Mouse (Mus musculus): Measurements from ENCODE around the gene Sirt2. TPM values are rescaled to one million over a fixed set of nuclear protein-coding genes. Genes with fewer than 3 reads are reported as not detected.

Gene Sirt2
- polyA plus RNA-seq, 1 experiment, result 47.6 TPM

DNA sequence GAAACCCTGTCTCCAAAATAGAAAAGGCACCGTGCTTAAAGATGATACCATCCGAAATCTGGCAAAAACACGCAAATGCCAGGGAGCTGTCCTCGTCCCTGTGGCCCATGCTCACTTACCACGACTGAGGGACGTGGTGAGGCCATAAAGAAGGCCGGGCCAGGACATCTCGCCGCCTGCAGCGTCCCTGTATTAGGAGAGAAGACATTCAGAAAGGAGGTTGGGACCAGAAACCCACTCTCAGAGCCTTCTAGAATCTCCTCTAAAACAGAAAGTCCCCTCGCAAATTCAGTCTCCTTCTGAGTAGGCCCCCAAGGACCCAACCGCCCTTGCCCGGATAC lies 25.2 kb upstream of the Sirt2 start:
- 2% methylated on average over 13 of the region's 13 CpGs for WGBS
- Histone ChIP-seq H3K36me3 (ENCODE audit: control insufficient read depth, insufficient read depth, low read length) (0 out of 2 replicates have a peak, but pooled peaks cover 2% of the 10 kb centered on the region), H3K4me3 (ENCODE audit: low read depth, low read length) (peak overlapping the region; percentile 74), H3K27ac (ENCODE audit: insufficient read depth, low read depth, low read length) (peak overlapping the region; percentile 23; the same call in 1 of the 2 replicates), H3K4me1 (ENCODE audit: control insufficient read depth, insufficient read depth, insufficient read length, low read length) (peaks cover 3% of the 10 kb centered on the region; the same call in 1 of the 2 replicates), H3K27me3 (ENCODE audit: control insufficient read depth, insufficient read depth, low read length) (no peaks in the 10 kb centered on the region)
- no peak for TF ChIP-seq CTCF (IDR thresholded peaks at IDR 0.05; ENCODE audit: extremely low read depth, insufficient read length, insufficient replicate concordance, low read depth, low read length)

DNA sequence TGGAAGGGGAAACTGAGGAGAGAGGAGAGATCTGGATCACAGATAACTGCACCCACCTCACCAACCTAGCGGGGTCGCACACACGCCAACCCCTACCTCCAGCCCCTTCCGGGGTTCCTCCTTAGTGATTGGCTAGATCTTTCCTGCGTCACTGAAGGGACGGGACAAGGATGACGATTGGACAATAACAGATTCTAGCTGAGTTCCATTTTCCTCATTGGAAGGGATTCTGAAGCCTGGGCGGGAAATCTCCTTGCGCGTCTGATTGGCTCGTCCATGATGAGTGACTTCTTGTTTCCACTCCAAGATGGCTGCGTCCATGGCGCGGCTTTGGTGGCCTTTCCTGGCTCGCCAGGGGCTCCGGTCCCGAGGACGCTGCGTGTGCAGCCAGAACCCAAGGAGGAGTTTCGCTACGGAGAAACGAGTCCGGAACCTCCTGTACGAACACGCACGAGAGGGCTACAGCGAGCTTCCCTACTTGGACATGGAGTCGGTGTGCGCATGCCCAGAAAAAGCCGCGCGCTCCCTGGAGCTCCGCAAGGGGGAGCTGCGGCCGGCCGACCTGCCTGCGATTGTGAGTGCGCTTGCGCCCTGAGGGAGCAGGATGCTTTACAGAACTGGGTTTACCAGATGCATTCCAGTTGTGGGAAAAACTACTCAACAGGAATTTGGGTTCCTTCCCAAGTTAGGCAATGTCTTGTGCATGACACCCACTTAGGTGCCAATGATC lies 24.7 kb upstream of the Sirt2 start, which contains the start of the genes Mrps12 and Sars2:
Gene Mrps12 (minus strand): TSS at position 112 of the 730 bp plus-strand sequence.
Gene Sars2 (plus strand): TSS at position 284 of the 730 bp plus-strand sequence.
- TF ChIP-seq POLR2A (IDR thresholded peaks at IDR 0.05; ENCODE audit: low read depth, low read length) (peak; percentile 53; the same call in 1 of the 2 replicates), CTCF (IDR thresholded peaks at IDR 0.05; ENCODE audit: extremely low read depth, insufficient read length, insufficient replicate concordance, low read depth, low read length) (peak; percentile 85)
- peak within 1 kb of the TSS; percentile 72 for H3K27ac ChIP-seq (ENCODE audit: insufficient read depth, low read depth, low read length)
- WGBS, result under 1% methylated on average over 39 of the region's 39 CpGs
- H3K4me1 ChIP-seq (ENCODE audit: control insufficient read depth, insufficient read depth, insufficient read length, low read length), result peaks cover 3% of the 10 kb centered on the region; the same call in 1 of the 2 replicates
- no peaks in the 10 kb centered on the region for H3K27me3 ChIP-seq (ENCODE audit: control insufficient read depth, insufficient read depth, low read length)
- peak within 1 kb of the TSS; percentile 74 for H3K4me3 ChIP-seq (ENCODE audit: low read depth, low read length)
- H3K36me3 ChIP-seq (ENCODE audit: control insufficient read depth, insufficient read depth, low read length), result 0 out of 2 replicates have a peak, but pooled peaks cover 4% of the 10 kb centered on the region

DNA sequence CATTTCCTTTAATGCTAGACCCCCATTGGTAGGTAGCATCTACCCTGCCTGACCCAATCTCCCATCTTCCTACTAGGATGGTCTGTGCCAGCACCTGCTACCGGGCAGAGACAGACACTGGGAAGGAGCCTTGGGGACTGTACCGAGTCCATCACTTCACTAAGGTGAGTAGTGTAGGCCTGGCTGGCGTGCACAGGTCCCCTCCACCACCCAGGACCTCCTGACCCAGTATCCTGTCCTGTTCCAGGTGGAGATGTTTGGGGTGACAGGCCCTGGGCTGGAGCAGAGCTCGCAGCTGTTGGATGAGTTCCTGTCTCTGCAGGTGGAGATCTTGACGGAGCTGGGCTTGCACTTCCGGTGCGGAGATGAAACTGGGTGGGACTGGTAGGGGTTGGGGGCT lies 16.6 kb upstream of the Sirt2 start:
- TF ChIP-seq POLR2A (IDR thresholded peaks at IDR 0.05; ENCODE audit: low read depth, low read length) (no peak), CTCF (IDR thresholded peaks at IDR 0.05; ENCODE audit: extremely low read depth, insufficient read length, insufficient replicate concordance, low read depth, low read length) (no peak)

DNA sequence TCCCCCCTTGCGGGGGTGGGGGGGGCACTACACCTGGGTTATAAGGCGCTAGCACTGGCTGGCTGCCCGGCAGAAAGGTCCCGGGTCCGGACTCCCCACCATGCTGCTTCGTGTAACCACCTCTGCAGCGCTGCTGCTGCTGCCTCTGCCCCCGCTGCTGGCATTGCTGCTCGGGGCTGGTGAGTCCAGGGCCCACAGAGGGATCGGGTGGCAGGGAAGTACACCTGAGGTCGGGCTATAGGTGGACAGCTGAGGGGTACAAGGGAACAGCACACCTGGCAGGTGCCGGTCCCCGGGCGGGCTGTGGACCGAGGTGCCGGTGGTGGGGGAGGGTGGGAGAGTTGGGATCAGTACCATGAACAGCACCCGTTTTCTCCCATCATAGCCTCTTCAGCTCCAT lies 10.5 kb upstream of the Sirt2 start, which contains the start of gene Ccer2:
Gene Ccer2 (plus strand): TSS at position 96 of the 400 bp plus-strand sequence.
- peaks cover 6% of the 10 kb centered on the region for H3K27me3 ChIP-seq (ENCODE audit: control insufficient read depth, insufficient read depth, low read length)
- H3K36me3 ChIP-seq (ENCODE audit: control insufficient read depth, insufficient read depth, low read length), result peaks cover 30% of the 10 kb centered on the region
- H3K4me3 ChIP-seq (ENCODE audit: low read depth, low read length), result no peak within 1 kb of the TSS
- TF ChIP-seq CTCF (IDR thresholded peaks at IDR 0.05; ENCODE audit: extremely low read depth, insufficient read length, insufficient replicate concordance, low read depth, low read length), result no peak
- no peak for TF ChIP-seq POLR2A (IDR thresholded peaks at IDR 0.05; ENCODE audit: low read depth, low read length)
- WGBS, result 1% methylated on average over 17 of the region's 17 CpGs
- H3K27ac ChIP-seq (ENCODE audit: insufficient read depth, low read depth, low read length), result no peak within 1 kb of the TSS
- no peaks in the 10 kb centered on the region for H3K4me1 ChIP-seq (ENCODE audit: control insufficient read depth, insufficient read depth, insufficient read length, low read length)

More for the DNA sequence above, 16.6 kb upstream of the Sirt2 start:
- no peaks in the 10 kb centered on the region for H3K4me1 ChIP-seq (ENCODE audit: control insufficient read depth, insufficient read depth, insufficient read length, low read length)
- peaks cover 11% of the 10 kb centered on the region for H3K36me3 ChIP-seq (ENCODE audit: control insufficient read depth, insufficient read depth, low read length)
- 95% methylated on average over 7 of the region's 7 CpGs for WGBS
- no peaks in the 10 kb centered on the region for H3K27me3 ChIP-seq (ENCODE audit: control insufficient read depth, insufficient read depth, low read length)
- H3K4me3 ChIP-seq (ENCODE audit: low read depth, low read length), result no peak overlapping the region
- H3K27ac ChIP-seq (ENCODE audit: insufficient read depth, low read depth, low read length), result no peak overlapping the region

DNA sequence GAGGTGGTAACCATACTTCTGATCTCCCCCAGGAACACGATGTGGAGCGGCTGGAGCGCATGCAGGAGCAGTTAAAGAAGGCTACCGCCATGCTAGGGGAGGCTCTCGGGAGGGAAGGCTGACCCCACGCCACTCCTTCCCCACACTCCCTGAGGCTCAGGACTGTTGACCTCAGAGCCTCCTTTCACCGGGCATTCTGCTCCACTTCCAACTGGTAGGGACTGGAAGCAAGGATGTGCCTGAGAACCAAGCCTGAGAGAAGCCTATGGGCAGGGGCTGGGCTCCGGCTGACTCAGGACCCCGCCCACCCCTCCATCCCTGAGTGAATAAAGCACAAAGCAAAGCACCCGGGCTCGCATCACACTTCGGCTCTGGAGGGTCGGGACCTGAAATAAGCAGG lies 7.9 kb upstream of the Sirt2 start:
- TF ChIP-seq CTCF (IDR thresholded peaks at IDR 0.05; ENCODE audit: extremely low read depth, insufficient read length, insufficient replicate concordance, low read depth, low read length) (no peak), POLR2A (IDR thresholded peaks at IDR 0.05; ENCODE audit: low read depth, low read length) (no peak)
- Histone ChIP-seq H3K4me3 (ENCODE audit: low read depth, low read length) (no peak overlapping the region), H3K27me3 (ENCODE audit: control insufficient read depth, insufficient read depth, low read length) (peaks cover 6% of the 10 kb centered on the region), H3K4me1 (ENCODE audit: control insufficient read depth, insufficient read depth, insufficient read length, low read length) (peaks cover 2% of the 10 kb centered on the region), H3K27ac (ENCODE audit: insufficient read depth, low read depth, low read length) (no peak overlapping the region), H3K36me3 (ENCODE audit: control insufficient read depth, insufficient read depth, low read length) (peaks cover 43% of the 10 kb centered on the region)
- 86% methylated on average over 13 of the region's 13 CpGs for WGBS

DNA sequence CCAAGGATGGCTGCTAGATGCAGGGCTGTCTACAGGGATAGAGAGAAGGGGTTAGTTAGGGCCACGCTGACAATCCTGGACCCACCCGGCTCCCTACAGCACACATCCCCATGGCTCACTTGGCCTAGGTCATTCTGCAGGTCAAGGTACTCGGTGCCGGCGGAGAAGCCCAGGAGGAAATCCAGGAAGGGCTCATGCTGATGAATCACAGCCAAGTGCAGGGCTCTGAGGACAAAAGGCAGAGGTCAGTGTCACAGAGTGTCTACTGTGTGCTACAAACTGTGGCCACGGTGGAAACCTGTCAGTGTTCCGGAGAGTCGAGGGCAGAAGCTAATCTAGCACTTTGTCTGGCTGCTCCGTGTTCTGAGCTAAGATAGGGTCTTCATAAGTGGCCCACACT lies 4.6 kb upstream of the Sirt2 start:
- TF ChIP-seq CTCF (IDR thresholded peaks at IDR 0.05; ENCODE audit: extremely low read depth, insufficient read length, insufficient replicate concordance, low read depth, low read length), result no peak
- TF ChIP-seq POLR2A (IDR thresholded peaks at IDR 0.05; ENCODE audit: low read depth, low read length), result no peak
- no peak overlapping the region for H3K27ac ChIP-seq (ENCODE audit: insufficient read depth, low read depth, low read length)

DNA sequence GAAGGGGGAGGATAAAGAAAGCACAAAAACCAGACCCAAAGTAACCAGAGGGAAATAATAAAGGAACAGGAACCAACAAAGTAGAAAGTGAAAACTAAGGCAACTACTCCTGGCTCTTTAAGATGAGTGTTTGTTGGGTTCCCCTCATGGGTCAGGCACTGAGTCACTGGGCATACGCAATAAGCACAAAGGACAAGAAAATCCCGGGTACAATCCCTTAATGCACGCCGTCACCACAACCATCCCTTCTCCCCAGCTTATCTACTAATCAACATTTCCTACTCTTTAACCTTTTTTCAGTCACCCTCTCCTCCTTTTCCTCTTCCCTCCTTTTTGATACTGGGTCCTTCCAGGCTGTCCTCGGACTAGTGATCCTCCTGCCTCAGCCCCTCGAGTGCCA lies 1.3 kb upstream of the Sirt2 start:
- H3K4me1 ChIP-seq (ENCODE audit: control insufficient read depth, insufficient read depth, insufficient read length, low read length), result peaks cover 19% of the 10 kb centered on the region
- H3K27ac ChIP-seq (ENCODE audit: insufficient read depth, low read depth, low read length), result no peak overlapping the region
- WGBS, result 62% methylated on average over 6 of the region's 6 CpGs
- TF ChIP-seq POLR2A (IDR thresholded peaks at IDR 0.05; ENCODE audit: low read depth, low read length) (no peak), CTCF (IDR thresholded peaks at IDR 0.05; ENCODE audit: extremely low read depth, insufficient read length, insufficient replicate concordance, low read depth, low read length) (no peak)
- H3K36me3 ChIP-seq (ENCODE audit: control insufficient read depth, insufficient read depth, low read length), result peaks cover 24% of the 10 kb centered on the region
- peak overlapping the region; percentile 92; the same call in 1 of the 2 replicates for H3K4me3 ChIP-seq (ENCODE audit: low read depth, low read length)
- H3K27me3 ChIP-seq (ENCODE audit: control insufficient read depth, insufficient read depth, low read length), result no peaks in the 10 kb centered on the region

More for the DNA sequence above, 4.6 kb upstream of the Sirt2 start:
- peaks cover 12% of the 10 kb centered on the region for H3K4me1 ChIP-seq (ENCODE audit: control insufficient read depth, insufficient read depth, insufficient read length, low read length)
- peaks cover 43% of the 10 kb centered on the region for H3K36me3 ChIP-seq (ENCODE audit: control insufficient read depth, insufficient read depth, low read length)
- H3K27me3 ChIP-seq (ENCODE audit: control insufficient read depth, insufficient read depth, low read length), result no peaks in the 10 kb centered on the region
- no peak overlapping the region for H3K4me3 ChIP-seq (ENCODE audit: low read depth, low read length)
- 76% methylated on average over 9 of the region's 9 CpGs for WGBS
